Mouse (Mus musculus) hematopoietic stem cell, adult 5-6 weeks (primary cell): ENCODE measurements around the gene Brix1. TPM values are rescaled to one million over a fixed set of nuclear protein-coding genes. Genes with fewer than 3 reads are reported as not detected.

Experiments
- ATAC-seq, 2 experiments: fragments of 125-278 bp in 1 of 2; replicated peaks in 1 of 2; 2 replicates each; pipeline ENCODE4 v1.8.0; 2016 to 2017; ENCODE audit warnings: inconsistent platforms in 2 of 2, mild to moderate bottlenecking in 2 of 2, moderate number of reproducible peaks in 2 of 2, low read depth in 1 of 2, moderate TSS enrichment in 1 of 2; ENCODE audit not compliant: low FRiP score in 2 of 2, poor library complexity in 2 of 2, severe bottlenecking in 2 of 2, insufficient read depth in 1 of 2, low TSS enrichment in 1 of 2
- total RNA-seq: library from RNA; stranded (forward); fragments of 172-1452, 232-1000 nt; gene quantifications from 2 replicates; pipeline ENCODE4 v1.2.3, GENCODE M21; 2017

Brix1 gene
- total RNA-seq, 1 experiment from 2014 or later: 38.9 TPM

DNA sequence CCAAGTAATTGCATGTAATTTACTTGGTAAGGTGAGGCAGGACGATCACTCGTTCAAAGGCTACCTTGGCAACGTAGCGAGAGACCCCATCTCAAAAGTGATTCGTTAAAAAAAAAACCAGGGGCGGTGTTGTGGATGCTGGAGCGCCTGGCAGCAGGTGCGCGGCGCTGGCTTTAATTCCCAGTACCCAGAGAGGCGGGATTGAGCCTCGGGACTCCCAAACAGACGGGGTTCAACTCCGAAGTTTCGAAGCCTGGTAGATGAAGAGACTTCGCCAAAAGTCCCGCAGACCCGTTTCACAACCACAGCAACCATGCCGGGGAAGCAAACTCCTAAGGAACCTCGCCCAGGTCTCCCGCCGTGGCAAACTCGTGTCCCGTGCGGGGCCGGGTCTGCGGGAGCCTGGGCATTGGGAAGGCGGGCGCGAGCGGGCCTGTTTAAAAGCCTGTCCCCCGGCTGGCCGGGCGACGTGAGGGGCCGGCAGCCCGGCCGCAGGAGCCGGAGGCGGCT lies 16.1 kb downstream of the Brix1 start:
- no peak for ATAC-seq

DNA sequence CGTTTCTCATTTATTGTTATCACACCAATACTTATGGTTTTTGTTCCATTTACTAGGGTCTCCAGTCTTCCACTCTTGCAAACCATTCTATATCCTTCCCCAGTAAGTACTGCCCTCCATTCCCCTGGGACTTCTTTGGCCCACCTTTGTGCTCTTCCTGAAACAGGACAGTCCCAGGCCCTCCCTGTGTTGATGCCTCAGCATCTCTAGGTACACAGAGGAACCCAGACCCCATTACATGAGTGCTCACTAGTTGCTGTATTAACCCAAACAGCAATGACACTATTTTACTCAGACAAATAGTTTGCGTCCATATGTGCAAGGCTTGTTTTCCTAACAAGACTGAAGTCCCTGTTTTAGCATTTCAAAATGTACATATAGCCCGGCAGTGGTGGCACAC lies 17.0 kb downstream of the Brix1 start:
- ATAC-seq: no peak

DNA sequence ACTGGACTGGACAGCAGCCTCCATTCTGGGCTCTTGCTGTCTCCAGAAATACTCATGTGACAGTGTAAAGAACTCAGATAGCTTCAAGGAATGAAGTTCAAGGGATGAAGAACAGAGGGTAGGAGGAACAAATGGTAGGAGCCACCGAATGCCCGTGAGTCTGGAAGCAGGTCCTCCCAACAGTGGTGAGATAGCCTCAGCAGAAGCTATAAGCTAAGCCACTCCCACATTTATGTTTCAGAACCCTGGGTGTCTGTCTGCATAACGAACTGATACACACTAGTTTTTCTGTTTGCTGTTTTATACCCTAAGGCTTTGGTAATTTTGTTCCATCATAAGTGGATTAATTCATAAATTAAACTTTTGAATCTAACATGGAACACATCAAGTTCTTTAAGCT lies 21.1 kb downstream of the Brix1 start:
- ATAC-seq: no peak

DNA sequence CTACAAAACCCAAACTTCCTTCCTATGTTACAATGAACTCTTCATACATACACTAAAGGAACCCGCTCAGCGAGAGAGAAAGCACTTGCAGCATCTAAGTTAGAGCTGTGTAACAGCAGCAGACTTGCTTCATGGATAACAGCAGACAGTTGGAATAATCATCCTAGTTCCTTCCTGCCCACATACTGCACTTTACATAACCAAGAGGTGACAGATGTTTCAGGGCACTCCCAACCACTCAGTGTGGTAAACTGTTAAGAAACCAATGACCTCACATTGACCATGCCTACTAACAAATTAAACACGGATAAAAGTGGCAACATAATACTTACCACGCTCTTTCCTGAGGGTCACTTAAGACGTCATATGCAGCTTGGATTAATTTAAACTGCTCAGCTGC lies 22.2 kb downstream of the Brix1 start:
- ATAC-seq: peak in 1 of 2 experiments; percentile 29; a peak in 1 of 4 replicates

DNA sequence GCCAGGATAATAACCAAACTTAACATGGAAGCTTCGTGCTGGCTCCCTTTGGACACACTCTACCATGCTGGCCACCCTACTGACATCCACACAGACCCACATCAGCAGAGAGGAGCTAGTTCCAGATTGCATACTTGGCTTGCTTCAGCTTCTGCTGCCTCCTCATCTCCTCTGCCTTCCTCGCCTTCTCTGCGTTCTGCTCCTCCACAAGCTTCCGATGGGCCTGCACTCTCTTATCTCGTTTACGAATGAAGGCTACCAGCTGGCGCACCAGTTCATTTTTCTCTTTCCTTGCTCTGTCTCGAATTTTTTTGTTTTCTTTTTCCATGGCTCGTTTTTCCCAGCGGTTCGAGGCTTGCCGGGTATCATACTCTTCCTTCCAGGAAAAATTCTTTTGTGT lies 24.8 kb downstream of the Brix1 start:
- ATAC-seq: no peak

DNA sequence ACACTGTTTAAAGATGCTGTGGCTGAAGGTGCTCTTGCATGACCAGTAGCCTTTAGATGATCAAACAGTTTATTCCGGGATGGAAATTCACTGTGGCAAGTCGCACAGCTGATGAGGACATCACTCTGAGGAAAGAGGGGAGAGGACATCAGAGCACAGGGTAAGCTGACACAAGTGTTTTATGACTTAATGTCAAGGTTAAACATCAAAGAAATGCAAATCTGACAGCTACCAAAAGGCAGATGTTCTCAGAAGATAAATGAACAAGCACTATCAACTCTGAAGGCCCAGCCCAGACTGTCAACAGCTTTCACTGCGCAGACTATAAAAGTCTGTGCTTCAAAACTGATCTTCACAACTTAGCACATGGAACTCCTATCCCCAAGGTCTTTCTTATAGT lies 38.6 kb downstream of the Brix1 start:
- ATAC-seq: no peak

DNA sequence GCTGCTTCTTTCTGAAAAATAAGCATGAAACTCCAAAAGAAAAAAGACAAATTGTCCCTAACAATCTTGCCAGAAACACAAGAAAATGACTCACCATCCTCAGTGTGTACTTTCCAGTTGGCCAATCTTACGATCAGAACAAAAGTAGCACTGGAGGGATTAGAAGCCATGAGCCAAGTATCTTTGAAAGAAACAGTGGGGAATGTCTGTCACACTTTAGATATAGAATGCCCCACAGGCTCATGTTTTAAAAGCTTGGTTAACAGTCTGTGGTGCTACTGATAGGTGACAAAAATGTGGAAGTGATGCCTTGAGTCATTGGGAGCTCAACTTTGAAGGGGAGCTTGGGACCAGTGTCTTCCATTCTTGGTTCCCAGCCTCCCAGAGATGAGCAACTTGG lies 43.5 kb downstream of the Brix1 start:
- ATAC-seq: no peak

DNA sequence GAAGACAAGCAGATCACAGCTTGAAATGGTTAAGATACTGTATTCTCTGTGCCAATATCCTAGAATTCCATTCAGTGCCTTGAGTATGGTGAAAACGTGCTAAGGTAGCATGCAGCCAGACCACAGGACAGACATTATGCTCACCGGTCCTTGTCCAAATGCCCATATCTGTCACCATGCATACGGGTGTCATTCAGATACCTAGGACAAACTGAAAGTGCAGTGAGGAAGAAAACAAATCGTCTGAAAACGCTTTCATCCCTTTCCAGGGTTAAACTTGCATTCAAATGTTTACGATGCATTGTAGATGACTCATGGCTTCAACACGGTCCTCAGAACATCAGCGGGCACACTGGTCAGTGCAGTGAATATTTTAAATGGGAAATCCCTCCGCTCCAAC lies 44.3 kb downstream of the Brix1 start:
- no peak for ATAC-seq

DNA sequence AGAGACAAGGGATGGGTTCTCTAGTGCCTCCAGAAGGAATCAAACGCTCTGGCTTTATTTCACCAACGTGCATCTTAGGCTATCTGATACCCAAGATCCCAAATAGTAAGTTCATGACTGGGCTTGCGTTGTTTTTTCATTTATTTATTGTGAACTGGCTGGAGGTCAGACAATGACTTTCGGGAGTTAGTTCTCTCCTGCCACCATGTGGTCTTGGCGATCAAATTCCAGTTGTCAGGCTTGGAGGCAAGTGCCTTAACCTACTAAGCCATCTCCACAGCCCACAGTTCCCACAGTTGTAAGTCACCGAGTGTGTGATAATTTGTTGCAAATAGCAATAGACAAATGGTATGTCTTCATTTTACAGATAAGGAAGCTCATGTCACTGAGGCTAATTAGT lies 45.8 kb downstream of the Brix1 start:
- ATAC-seq: no peak

DNA sequence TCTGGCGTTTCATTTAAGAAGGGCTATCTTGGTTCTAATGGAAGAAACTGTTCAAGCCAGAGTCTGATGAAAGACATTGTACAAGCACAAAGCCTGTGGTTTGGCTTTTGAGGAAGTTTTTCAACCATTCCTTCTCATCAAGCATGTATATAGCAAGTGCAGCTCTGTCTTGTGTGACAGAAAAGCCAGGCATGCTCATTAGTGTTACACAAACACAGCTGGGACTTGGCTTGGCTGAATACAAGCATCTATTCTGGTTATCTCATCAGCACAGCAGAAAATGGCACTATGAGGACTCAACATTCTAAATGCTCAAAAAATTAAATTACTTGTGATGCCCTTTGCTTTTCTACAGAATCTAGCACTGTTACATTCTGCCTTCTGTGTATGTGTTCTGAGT lies 48.9 kb downstream of the Brix1 start:
- no peak for ATAC-seq

DNA sequence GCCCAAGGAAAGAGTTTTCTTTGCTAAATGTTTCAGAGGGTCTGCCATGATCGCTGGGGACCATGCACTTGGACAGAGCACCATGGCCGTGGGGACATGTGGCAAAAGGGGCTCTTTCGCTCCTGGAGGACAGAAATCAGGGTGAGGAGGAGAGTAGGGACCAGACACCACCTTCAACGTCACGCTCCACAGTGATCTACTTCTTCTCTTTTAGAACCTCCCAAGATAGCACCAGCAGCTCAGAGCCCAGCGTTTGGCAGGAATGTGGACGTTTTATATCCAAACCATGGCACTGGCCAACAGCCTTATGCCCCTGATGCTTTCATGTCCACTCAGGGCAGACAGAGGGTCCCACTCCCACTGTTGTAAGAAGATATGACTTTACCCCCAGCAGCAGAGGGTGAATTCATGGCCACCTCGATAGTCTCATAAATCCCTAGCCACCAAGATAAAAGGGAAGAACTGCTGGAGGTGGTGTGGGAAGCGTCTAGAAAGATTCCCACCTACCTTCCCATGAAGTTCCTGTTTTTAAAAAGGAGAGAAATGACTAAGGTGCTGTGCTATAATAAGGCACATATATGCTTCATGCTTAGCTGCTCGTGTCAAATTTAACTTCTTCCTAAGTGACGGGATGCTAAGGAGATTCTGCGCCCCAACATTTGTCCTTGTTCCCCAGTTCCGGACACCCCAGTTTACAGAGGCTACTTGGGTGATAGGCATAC lies 59.0 kb downstream of the Brix1 start:
- no peak for ATAC-seq

DNA sequence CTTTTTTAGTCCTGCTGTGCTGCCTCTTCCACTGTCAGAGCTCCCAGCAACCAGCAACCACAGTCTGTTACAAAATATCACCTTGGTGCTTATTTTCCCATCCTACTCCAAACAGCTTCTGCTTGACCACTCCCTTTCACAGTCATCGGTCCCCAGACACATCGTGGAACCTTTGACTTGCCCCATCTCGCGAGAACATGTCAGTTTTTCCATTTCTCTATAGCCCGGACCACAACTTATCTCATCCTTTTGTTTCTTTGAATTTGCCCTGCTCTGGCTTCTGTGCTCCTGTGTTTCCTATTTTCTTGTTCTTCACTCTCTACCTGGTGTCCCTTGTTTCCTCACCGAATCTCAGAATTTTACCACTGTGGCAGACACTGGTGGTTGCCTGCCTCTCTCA lies 59.6 kb downstream of the Brix1 start:
- no peak for ATAC-seq

Other genes with a start within 250 kb of the Brix1 start
- not detected in 2 replicates for gene Gm21973, start 160.6 kb downstream of the Brix1 start, total RNA-seq
- gene Agxt2, start 127.4 kb downstream of the Brix1 start, total RNA-seq: not detected in 2 replicates
- 53.5 and 53.8 TPM in 2 replicates for gene Dnajc21, start 15.4 kb downstream of the Brix1 start, total RNA-seq
- 18.9 and 22.8 TPM in 2 replicates for gene Rad1, start 71 bp upstream of the Brix1 start, total RNA-seq
- not detected in 2 replicates for gene Ttc23l, start 72.7 kb upstream of the Brix1 start, total RNA-seq
- 20.3 and 22.8 TPM in 2 replicates for gene Rai14, start 228.7 kb upstream of the Brix1 start, total RNA-seq